Mouse (Mus musculus) heart, postnatal 10 days (tissue): Measurements from ENCODE around the gene Rapgef1. TPM values are rescaled to one million over a fixed set of nuclear protein-coding genes. Genes with fewer than 3 reads are reported as not detected.
"Not testable (repeated sequence)": the region's sequence is repeated elsewhere in the genome, so short reads cannot be mapped to it uniquely, and the experiment has no call there.

Experiments used
- DNase-seq, 2 experiments: peaks; one replicate each; pipeline ENCODE4 v3.0.0; 2021
- intact Hi-C: fragments of 180-260 bp; cut with DNase I; formaldehyde crosslinking; loops from one replicate; pipeline ENCODE4 v1.15.1; 2025
- total RNA-seq, 2 experiments: library from RNA; stranded (reverse); gene quantifications; 2 replicates each; pipeline ENCODE4 v1.2.3; 2021

Gene Rapgef1
- total RNA-seq, 2 experiments from 2014 or later = 92.7 to 102 TPM

DNA sequence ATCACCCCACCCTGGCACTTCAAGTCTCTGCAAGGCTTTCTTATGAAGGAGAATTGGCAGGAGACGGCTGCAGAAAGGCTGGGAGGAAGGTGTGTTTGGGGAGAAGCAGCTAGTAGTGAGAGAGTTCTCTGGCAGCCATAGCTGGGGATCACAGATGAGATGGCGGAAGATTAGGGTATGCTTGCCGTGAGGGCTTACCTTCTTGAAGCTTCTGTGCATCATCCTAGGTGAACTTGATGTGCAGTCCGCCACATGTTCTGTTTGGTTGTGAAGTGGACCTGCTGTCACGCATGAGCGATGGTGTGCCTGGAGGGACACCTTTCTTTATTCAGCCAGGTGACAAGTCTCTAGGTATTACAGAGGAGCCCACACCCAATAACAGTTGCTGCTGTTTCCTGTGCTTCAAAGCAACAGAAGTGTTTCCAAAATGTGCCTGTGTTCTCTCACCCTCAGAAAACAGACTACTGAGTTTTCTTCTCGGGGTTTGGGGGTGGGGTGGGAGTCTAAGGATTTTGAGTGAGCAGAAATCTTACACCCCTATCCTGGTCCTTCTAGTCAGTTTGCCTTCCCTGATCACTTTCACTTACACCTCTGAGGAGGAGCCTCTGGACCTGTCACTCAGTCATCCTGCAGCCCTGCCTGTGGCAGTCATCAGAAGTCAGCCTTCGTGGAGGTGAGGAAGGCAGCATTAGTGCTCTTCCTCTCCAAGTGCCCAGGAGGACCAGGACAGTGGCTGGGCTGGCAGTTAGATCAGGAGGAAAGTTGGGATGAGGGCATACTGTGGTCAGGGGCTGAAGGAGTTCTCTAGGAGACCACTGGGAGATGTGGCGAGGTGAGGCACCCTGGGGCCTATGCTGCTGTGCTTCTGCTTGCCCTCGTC, 2.8 kb downstream of the Rapgef1 start:
- intact Hi-C loops = no loop called here

DNA sequence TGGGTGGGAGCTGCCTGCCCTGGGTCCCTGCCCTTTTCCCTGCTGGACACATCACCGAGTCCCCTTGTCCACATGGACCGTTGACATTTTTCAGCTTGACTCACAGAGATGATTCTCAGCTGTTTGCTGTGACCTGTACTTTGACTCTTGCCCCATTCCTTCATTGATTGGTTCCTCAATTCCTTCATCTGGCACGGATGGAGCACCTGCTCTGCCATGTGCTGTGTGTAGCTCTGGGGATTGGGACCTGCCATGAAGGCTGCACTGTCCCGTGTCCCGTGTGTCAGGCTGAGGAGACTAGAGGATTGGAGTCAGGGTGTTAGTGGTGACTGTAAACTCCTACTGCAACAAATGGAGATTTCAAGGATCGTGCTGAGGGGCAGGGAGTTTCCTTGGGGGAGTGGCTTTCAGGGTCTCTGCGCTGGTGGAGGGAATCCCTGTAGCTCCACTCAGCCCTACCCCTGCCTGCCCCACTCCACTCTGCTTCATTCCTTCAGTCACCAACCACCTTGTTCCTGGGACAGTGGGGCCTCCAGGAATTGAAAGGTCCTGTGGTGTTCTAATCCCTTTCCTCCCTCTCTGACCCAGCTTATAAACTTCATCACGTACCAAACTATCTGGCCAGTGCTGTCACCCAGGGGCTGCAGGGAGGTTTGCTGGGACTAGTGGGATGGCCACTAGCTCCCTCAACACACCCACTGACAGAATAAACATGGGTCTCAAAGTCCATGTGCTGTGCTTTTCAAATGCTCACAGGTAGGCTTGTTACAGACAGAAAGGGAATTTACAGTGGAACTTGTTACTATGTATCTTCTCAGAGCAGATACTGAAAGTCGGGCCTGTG, 3.9 kb downstream of the Rapgef1 start:
- peak in 1 of 2 experiments; percentile 5 for DNase-seq
- intact Hi-C loops = no loop called here

More for the DNA sequence above, 2.8 kb downstream of the Rapgef1 start:
- peak in 1 of 2 experiments; percentile 7 for DNase-seq

DNA sequence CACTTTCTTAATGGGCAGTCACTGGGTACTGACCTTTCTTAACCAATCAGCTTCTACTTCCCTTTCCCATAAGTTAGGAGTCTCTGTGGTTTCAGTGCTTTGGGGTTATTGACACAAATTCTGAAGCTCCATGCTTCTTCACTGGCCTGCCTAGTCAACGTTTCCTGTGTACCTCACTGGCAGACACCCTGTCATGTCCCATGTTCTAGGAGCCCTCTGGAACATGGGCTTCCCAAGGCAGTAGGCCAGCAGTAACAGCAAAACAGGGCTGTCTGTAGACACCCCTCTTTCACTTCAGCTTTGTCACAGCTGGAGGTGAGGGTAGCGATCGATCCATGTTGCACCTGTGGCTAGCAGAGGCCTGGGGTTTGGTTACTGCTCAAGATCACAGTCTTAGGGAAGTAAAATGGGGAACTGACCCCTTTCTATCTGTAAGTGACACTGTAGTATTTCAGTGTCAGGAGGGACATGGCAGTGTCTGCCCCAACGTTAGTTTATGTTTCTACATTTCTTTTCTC, 4.6 kb downstream of the Rapgef1 start:
- intact Hi-C loops = no loop called here
- peak in 1 of 2 experiments; percentile 20 for DNase-seq

DNA sequence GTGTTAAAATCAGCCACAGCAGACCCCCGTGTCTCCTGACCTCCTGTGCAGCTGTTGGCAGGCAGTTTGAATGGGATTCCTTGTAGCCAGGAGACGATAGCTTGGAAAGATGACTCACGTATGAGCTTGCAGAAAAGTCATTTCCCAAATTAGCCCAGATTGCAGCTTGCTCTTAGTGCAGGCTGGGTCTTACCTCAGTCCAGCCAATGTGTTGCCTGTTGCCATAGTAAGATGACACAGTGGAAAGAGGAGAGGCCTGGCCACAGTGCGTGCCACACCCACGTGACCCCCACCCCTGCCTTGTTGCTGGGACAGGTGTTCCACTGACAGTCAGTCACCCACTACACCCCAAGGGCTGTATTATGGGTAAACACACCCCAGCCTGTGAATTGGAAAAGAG, 5.2 kb downstream of the Rapgef1 start:
- peak; percentile 83 to 88 for DNase-seq
- intact Hi-C loops = no loop called here

DNA sequence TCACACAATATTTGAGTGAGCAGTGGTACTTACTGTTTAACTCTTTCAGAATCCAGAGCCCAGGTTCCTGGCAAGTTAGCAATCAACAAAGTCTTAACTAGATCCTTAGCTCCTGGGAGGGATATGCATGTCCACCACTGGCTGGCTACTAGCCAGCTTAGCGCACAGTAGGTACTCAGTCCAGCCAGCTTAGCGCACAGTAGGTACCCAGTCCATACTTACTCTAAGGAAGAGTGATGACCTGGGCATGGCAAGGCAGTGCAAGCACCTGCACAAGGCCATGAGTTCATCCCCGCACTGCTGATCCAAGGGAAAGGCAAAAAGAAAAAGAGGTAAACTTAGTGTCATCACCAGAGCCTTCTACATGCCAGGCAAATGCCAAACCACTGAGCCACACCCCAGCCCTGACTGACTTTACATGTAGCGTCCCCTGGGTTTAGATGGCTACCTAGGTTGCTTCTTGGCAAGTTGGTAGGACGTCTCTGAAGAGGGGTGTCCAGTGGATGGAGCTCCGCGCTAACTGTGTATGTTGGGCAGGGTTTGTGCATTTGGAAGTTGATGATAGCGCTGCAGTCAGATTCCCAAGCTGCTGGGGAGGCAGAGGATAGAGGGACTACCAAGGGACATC, 6.2 kb downstream of the Rapgef1 start:
- intact Hi-C loops = no loop called here
- peak in 1 of 2 experiments; percentile 5 for DNase-seq

DNA sequence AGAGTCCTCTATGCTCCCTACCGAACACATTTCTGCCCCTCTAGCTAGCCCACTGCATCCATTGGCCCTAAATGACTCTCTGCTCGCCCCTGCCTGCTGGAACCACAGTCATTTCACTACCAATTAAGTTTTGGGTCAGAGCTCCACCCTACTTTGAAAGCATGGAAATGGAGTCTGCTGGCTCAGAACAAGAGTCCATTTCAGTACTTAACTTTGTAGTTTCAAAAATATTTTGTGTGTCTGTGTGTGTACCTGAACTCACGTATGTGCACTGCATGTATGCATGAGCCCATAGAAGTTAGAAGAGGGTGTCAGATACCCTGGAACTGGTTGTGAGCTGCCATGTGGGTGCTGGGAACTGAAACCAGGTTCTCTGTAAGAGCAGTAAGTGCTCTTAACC, 7.8 kb downstream of the Rapgef1 start:
- intact Hi-C loops = no loop called here
- DNase-seq = no peak

DNA sequence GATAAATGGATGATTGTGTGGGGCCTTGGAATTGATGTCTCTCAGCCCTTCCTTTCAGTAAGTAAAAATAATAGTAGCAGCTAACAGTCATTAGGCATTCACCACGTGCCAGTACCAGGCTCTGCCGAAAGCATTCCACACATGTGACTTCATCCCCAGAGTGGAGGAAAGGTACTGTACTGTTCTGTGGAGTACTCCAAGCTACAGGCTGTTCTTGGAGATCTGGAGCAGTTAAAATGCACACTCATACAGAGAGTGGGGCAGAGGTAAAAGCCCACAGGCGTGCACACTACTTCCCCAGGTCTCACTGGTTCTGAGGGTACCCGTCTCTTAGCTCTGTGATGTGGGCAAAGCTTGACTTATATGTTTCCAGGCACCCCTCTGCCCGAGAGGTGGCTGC, 8.7 kb downstream of the Rapgef1 start:
- no peak for DNase-seq
- intact Hi-C loops = no loop called here

DNA sequence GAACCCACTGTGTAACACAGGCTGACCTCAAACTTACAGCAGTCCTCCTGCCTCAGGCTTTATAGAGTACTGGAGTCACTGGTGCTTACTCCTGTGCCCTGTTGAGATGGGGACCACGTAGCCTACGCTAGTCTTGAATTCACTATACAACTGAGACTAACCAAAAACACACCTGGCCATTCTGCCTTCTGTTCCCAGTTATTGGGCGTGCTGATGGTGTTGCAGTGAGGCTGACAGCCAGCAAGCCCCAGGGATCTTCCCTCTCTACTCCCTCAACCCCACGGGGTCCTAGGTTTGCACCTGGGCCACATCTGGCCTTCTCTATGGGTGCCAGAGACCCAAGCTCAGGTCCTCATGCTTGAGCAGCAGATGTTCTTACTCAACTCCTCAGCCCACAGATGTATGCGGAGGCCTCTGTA, 9.3 kb downstream of the Rapgef1 start:
- no peak for DNase-seq
- intact Hi-C loops = no loop called here

DNA sequence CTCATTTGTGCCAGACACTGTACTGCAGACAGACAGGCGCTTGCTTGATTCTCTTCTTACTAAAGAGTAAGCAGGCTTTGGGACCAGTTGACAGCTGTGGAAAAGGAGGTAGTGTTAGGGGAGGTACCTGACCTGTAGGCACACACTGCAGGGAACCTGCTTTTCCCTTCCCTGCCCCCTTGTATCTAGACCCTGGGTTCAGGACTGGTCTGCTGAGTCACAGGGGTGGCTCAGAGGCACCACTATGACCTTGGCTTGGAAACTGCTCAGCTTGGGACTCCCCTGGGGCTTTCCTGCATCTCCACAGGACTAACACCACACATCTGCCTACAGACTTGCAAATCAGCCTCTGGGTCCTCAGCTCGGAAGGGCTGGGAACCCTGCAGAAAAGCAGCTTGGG, 9.8 kb downstream of the Rapgef1 start:
- DNase-seq = no peak
- intact Hi-C loops = no loop called here

DNA sequence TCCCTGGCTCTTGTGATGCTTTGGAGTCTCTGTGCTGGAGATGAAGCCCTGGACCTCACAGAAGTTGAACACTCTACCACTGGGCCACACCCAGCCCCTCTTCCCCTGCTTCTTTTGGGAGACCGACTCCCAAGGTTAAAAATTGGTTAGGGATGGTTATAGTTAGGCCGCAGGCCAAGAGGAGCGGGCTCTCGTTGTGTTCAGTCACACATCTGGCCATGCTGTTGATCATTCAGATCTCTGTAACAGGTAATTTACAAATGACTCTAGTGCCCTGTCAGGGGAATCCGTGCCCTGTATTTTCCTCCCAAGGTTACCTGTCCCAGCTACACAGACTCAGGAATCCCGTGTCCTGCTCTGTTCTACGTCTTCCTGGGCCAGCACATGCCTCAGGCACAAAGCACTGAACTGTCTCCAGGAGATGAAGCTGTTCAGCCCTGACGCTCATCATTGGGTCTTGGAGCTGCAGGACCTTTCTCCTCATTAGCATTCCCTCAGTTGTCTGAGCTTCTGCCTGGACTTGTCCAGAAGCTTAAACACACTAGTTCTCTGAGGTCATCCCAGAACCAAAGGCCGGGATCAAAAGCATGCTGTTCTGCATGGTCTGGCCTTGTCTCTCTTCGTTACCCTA, 10.7 kb downstream of the Rapgef1 start:
- intact Hi-C loops = no loop called here
- no peak for DNase-seq

DNA sequence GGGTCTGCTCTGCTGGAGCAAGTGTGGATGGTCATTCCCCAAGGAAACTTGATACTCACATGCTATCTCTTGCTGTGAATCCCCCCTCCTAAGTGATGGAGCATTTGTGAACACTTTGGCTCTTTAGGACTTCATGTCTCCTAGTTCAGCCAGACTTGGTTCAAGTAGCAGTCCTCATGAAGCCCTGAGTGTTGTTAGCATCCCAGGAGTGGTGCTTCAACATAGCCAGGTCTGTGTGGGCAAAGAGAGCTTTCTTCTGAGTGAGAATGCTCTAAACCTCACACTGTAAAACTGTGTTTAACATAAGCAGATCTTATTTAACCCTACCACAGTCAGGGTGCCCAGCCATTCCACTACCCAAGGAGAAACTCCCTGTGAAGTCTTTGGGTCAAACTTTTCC, 11.5 kb downstream of the Rapgef1 start:
- intact Hi-C loops = no loop called here
- no peak for DNase-seq

DNA sequence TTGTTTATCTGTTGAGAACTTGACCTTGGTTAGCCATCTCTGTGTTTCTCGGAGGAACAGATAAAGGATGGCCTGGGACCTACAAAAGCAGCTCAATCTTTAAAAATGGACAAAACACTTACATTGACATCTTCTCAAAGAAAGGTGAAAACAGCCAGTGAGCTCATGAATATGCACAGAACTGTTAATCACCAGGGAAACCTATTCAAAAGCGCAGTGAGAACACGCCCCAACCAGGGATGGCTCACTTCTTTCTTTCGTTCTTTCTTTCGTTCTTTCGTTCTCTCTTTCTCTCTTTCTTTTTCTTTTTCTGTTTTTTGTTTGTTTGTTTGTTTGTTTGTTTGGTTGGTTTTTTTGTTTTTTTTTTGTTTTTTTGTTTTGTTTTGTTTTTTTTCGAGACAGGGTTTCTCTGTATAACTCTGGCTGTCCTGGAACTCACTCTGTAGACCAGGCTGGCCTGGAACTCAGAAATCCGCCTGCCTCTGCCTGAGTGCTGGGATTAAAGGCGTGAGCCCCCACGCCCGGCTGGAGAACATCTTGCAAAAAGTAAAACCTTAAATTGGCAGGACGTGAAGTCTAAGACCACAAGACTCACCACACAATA, 12.1 kb downstream of the Rapgef1 start:
- intact Hi-C loops = loop anchor here (2.0 kb wide), 1 partner anchor 17 kb away; no protein-coding TSS in a partner anchor
- DNase-seq = not testable (repeated sequence)

DNA sequence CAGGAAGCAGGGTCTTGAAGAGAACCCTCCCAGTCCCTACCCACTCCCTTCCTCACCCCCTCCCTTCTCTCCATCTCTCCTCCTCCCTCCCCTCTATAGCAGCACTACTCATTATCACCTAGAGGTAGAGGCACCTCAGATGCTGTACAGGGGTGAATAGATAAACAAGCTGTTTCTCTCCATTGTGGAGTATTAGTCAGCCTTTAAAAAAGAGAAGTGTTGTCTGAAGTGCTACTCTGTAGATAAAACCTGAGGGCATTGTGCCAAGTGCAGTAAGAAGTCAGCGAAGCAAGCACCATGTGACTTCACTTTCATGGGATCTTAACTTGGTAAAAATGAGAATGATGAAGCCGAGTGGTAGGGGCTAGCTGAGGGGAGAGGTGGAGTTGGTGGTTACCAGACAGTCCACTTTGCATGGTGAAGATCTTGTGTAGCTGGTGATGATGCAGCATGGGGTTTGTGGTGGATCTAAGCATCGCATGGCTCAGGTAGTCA, 12.7 kb downstream of the Rapgef1 start:
- no peak for DNase-seq
- intact Hi-C loops = loop anchor here (2.0 kb wide), 1 partner anchor 17 kb away; no protein-coding TSS in a partner anchor

DNA sequence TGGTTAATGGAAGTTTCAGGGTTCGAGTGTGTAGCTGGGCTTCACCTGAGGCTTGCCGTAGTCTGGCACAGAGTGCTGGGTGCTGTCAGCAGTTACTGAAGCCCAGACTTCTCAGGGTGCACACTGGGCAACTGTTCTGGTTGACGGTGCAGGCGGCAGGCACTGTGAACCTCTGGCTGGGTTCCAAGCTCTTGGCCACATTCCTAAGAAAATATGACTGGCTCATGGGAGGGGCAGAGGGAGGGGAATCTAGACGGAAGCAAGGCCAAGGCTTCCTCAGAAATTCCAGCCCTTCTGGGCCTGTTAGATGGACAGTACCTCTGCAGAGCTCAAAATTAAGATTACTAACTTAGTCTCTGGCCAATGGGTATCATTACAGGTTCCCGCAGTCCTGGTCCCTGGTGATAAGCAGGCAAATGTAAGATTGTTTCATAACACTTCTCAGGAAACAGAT, 13.6 kb downstream of the Rapgef1 start:
- peak; percentile 87 to 88 for DNase-seq
- intact Hi-C loops = loop anchor here (2.0 kb wide), 1 partner anchor 16 kb away; no protein-coding TSS in a partner anchor

DNA sequence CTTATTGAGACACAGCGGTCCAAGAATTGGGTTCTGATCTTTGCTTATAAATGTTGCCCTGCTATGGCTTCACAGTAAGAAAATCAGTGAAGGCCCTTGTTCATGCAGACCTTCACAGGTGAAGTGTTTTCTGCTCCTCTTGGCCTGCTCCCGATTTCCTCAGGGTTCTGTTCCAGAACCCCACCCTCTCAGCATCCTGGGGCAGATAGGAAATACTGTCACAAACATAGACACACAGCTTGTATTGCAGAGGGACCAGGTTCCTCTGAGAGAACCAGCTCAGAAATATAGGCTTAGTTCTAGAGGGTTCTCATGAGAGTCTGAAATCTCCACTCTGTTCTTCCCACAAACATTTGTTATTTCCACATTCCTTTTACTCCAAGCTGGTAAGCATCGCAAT, 14.3 kb downstream of the Rapgef1 start:
- intact Hi-C loops = loop anchor here (2.0 kb wide), 1 partner anchor 15 kb away; no protein-coding TSS in a partner anchor
- DNase-seq = no peak

DNA sequence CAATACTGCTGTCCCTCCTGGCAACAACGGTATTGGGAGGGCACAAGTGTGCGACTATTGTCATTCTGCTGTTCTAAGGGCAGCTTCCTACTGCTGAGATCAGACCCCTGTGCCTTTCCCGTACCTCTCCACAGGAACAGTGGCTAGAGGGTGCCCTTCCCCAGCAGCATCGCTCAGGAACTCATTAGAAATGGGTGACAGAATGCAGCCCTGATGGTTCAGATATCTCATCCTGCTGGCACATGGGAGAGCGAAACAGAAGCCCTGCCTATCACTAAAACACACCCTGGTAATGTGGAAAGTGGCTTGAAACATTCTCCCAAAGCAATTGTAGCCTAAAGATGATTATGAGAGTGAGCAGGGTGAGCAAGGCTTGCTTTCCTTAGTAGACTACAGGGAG, 15.0 kb downstream of the Rapgef1 start:
- no peak for DNase-seq
- intact Hi-C loops = no loop called here

DNA sequence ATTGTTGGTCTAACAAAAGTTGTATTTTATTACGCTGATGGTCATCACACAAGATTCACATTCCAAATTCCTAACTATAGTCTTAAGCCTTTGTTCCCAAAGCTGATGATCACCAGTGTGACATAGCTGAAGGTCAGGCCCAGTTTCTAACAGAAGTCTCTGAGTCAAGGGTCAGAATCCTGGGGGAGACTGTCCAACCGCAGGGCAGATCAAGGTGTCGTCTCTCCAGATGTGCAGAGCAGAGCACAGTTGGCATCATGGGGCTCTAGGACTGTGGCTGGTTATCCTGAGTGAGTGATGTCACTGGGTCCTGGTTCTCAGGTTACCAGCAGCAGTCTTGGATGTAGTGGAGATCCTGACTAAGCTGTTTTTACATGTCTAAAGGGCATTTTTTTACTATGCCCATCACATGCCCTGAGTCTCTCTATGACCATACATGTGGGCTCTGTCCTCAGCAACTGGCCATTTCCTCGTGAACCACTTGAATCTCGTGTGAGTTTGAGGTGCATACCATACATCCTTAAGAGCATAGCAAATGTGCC, 16.5 kb downstream of the Rapgef1 start:
- DNase-seq = no peak
- intact Hi-C loops = no loop called here

DNA sequence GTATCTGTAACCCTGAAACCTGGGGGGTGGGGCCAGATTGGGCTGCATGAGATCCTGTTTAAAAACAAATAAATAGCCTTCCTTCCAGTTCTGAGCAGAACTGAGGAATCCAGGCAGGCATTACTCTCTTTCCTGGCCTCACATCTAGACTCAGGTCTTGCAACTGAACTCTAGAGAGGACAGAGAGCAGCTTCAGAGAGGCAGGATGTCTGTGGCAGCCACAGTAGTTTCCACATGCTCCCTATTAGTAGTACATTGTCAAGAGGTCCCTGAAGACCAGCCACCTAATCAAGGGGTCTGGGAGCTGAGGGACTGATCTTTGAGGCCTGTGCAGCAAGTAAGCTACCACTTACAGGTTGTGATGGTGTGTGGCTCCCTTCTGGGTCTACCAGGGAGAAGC, 18.0 kb downstream of the Rapgef1 start:
- DNase-seq = no peak
- intact Hi-C loops = no loop called here

DNA sequence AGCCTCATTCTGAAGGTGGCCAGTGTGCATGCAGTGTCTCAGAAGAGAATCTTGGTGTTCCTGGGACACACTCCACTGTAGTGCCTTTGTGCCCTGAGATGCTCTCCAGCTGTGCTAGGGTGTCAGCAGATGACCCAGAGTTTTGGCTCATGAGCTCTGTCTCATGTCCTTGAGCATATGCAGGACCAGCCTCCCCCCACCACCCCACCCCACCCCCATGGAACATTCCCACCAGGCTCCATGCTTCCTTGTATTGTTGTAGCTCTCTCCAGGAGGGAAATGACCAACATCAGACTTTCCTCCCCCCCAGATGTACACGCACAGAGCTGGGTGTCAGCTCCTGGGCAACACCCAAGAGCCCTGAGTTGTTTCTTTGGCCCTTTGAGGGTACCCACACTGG, 19.9 kb downstream of the Rapgef1 start:
- intact Hi-C loops = no loop called here
- no peak for DNase-seq
